Mouse (Mus musculus) T-cell, adult 2 months (primary cell): ENCODE measurements around the gene Glis2.

ENCODE experiments used
- DNase-seq: peaks from one replicate; pipeline ENCODE4 v3.0.0; 2022; ENCODE audit warnings: low spot score

The Glis2 gene

DNA sequence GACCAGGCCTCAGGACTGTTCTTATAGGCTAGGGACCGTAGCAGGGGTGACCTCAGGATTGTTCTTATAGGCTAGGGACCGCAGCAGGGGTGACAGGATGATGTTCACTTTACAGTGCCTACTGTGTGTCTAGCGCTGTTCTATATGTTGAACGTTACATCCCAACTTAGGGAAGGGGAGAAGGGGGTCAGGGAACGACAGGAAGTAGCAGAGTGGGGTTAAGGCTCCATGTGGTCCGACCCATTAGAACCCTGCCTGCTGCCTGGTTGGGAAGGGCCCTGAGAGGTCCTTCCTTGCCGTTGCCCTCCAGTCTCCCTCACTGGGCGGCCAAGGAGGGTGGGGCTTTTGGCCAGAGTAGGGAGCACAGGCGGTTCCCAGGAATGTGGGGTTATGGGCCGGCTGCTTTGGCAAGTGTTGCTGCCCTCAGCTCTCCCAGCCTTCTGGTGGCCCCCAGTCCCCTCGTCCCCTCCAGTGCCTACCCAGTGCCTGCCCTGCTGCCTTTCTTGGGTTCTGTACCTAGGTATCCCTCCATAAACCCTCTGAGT lies 9.9 kb downstream of the Glis2 start:
- no peak for DNase-seq

DNA sequence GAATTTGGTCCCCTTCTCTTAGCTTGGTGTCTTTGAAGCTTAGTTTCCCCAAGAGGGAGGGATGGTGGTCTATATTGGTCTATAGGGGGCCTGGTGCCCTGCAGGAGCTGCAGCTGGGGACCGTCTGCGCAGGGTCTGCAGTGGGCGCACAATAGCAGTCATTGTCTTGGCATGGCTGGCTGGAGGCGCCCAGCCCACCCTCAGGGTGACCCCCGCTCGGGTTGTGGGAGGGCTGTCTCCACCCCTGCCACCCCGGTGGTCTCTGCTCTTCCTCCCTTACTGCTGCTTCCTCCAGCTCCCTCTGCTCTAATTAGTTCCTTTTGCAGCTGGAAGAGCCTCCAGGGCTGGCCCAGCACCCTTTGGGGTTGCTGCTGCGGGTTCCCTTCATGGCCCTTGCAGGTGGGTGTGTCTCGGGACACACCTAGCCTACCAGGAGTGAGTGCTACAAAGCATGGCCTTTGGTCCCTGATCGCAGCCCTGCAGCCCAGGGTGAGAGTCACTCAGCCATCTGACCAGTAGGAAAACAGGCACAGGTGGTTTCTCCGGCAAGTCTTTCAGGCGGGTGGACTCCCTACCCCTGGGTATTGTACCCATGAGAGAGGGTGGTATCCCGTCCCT lies 11.1 kb downstream of the Glis2 start:
- no peak for DNase-seq

DNA sequence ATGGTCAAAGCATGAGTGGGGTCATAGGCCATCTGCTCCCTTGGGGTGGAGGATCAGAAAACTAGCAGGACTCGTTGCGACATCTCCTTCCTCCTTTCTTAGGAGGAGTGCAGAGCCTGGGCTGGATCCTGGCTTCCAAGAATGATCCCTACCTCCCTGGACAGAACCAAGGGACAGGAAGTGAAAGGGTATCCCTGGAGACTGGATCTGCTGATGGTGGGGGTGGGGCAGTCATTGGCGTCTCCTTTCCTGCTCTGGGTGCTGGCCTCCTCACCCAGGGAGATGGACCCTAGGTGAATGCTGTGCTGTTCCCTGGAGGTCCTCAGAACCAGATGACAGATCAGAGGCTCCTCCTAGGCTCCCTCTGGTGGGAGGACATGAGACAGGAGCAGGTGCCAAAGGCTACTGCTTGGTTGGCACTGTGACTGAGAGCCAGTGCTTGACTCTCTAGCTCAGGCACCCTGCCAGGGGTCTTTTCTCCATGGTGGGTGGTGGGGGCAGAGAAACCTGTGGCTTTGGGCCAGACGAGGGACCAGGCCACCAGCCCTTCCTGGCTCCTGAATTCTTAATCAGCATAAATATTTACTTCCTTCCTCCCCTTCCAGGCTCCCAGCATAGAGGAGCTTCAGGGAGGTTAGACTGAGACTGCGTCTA lies 12.0 kb downstream of the Glis2 start:
- DNase-seq: no peak

DNA sequence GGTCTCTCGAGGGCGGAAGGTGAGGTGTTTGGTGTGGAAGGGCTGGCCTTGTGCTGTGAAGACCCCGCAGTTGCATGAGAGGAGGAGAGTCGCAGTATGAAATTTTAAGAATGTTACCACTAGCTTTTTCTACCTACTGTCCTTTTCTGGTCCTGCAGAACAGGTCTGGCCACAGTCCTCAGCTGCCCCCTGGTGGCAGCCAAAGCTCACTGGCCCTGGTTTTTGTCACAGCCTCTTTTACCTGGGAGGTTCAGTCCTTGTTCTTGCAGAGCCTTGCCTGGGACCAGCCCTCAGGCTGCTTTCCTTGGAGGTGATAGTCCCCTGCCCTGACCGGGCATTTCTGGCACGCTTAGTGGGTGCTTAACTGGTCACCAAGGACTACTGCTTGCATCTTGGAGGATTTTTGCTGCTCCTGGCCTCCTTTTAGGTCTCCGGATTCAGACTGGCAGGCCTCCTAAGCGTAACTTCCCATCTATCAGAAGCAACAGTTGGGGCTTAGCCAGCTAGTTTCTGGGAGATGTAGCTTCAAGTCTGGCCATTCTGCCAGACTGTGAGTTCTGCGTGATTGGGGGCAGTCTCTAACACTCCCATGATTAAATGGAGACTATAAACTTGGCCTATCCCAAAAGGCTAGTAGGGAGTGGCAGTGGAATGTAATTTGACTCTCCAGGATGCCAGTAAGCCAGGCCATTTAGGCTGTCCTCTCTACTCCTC lies 13.5 kb downstream of the Glis2 start:
- peak; percentile 82 for DNase-seq

DNA sequence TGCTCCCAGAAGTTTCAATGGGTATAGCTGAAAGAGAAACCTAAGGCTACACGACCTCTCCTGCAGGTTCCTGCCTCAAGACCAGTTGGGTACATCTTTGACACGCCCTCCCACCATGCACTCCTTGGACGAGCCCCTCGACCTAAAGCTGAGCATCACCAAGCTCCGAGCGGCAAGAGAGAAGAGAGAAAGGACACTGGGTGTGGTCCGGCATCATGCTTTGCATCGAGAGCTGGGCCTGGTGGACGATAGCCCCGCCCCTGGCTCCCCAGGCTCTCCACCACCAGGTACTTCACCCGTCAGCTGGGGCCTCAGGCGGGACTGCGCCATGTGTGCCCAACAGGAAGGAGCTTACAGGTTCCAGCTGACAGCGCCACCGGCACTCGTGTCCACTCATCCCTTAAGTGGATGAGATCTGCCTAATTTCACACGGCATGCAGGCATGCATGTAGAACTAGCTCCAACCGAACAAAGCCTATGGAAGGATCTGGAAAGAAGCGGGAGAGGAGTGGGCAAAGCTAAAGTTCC lies 14.1 kb downstream of the Glis2 start:
- DNase-seq: no peak

DNA sequence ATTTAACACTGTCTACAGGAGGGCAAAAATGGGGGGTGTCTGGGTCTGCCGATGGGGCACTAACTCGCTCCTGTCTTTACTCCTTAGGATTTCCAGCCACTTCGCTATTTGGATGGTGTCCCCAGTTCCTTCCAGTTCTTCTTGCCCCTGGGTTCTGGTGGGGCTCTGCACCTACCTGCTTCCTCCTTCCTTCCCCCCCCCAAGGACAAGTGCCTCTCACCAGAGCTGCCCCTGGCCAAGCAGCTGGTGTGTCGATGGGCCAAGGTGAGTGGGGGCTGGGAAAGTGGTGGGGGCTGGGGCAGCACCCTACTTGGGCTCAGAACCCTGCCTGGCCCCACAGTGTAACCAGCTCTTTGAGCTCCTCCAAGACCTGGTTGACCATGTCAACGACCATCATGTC lies 16.7 kb downstream of the Glis2 start:
- DNase-seq: no peak

DNA sequence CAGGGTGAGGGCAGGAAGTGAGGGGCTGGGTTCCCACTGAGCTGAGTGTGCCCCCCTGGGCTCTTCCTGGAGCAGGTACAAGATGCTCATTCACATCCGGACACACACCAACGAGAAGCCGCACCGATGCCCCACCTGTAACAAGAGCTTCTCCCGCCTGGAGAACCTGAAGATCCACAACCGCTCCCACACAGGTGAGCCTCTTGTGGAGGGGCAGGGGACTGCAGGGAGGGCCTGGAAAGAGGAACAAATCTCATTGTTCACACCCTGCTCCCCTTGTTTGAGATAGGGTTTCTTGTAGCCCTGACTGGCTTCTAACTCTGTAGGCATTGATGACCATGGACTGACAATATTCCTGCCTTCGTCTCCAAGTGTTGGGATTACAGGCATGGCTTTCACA lies 17.2 kb downstream of the Glis2 start:
- no peak for DNase-seq

DNA sequence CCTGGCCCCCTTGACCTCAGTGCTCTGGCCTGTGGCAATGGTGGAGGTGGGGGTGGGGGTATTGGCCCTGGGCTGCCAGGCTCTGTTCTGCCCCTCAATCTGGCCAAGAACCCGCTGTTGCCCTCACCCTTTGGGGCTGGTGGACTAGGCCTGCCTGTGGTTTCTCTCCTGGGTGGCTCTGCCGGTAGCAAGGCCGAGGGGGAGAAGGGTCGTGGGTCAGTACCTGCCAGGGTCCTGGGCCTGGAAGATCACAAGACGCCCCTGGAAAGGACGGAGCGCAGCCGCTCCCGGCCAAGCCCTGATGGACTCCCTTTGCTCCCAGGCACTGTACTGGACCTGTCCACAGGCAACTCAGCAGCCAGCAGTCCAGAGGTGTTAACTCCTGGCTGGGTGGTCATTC lies 19.2 kb downstream of the Glis2 start:
- DNase-seq: no peak

DNA sequence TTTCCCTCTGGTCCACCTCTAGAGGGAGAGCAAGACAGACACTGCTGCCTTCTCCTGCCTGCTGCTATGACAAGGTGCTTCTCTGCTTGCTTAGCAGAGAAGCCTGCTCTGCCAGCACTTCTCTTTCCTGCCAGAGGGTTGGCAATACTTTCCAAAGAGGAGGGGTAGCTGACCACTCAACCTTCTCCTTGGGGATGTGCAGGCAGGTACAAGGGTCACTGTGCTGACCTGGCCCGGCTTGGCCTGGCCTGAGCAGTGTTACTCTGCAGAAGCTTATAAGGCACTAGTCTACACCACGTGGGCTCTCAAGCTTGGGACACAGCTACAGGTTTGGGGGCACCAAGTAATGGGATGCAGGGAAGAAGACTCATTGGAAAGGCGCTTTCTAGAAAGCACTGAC lies 20.1 kb downstream of the Glis2 start:
- no peak for DNase-seq

DNA sequence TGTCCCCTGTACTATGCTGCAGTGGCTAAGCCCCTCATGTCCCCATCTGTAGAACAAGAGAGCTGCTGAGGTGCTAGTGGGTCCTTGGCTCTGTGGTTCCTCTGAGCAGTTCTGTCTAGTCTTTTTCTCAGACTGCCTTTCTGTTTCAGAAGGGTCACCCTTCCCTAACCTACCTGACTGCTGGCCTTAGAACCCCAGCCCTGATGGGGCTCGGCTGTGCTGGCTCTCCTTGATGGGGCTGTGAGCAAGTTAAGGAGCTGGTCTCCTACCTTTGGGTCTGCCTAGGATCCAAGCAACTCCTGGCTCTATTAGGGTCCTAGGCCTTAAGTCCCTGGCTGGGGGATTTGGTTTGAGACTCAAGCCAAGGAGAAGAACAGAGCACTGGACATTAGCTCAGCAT lies 20.8 kb downstream of the Glis2 start:
- no peak for DNase-seq

DNA sequence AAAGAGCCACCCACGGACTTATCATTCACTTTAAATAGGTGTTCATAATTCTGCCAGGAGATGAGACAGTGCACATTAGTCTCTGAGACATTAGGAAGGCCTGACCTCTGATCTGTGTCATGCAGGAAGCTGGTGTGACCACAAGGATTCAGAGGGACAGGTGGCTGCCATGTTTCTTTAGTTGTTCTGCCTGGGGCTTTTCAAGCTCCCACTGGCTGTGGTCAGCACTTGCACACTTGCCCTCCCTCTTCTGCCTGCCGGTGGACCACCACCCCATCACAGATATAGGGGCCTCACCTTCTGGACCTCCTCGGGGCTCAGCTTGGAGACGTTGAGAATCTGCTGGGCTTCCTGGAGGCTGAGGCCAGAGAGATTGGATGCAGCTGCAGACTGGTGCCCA lies 22.3 kb downstream of the Glis2 start:
- no peak for DNase-seq

DNA sequence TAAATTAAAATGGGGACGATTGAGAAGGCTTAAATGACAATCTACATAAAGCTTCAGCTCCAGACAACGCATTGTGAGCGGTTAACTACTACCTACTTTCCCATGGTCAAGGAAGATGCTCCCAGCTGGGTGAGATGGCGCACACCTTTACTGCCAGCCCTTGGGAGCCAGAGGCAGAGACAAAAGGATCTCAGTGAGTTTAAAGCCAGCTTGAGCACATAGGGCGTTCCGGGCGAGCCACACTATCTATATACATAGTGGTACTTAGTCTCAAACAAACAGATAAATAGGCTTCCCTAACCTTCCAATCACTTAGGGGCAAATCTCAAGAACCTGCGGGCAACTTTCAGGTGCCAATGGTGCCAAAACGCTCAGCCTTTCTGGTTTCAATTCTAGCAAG lies 29.6 kb downstream of the Glis2 start:
- DNase-seq: no peak

DNA sequence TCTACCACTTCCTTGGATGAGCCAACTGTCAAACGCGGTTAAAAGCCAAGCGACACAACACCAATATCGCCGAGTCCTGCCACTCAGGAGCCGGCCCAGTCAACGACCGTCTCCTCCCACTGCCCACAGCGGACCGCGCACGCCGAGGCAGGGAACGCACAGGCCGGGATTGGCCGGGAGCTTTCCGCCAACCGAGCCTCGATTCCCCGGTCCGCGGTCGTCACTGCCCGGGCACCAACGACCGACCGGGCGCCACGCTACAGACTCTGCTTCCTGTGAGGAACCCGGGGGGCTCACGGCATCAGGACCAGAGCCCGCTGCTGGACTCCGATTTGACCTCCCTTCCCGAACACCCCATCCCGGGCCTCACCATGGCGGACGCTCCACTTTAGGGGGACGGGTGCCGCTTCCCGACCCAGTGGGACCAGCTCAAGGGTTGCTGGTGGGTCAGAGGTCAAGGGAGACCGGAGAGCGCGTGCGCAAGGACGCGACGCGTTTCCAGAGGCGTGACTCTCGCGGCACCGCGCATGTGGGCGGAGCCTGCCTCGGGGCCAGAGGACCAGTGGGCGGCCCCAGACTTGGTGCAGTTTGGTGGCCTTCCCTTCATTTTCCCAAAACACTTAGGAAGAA lies 30.1 kb downstream of the Glis2 start, which contains the start of gene Pam16:
Gene Pam16 (minus strand): TSS at position 508 of the 630 bp plus-strand sequence.
- DNase-seq: peak; percentile 85

DNA sequence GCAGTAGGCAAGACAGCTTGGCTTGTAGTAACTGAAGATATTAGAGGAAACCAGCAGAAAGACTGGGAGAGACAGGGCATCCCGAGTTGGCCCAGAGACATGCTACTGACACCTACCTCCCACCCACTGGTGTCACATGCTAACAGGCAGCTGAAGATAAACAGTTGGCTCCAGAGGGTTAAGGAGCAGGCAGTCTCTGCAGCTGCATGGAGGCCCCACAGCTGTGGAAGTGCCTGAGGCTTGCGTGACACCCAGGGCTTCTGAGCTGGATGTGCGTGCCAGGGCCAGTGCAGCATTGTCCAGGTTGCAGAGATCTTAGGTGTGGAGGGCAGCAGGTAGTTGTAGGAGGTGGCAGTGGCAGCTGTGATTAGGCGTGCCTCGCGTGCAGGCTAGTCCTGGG lies 32.6 kb downstream of the Glis2 start:
- DNase-seq: no peak

DNA sequence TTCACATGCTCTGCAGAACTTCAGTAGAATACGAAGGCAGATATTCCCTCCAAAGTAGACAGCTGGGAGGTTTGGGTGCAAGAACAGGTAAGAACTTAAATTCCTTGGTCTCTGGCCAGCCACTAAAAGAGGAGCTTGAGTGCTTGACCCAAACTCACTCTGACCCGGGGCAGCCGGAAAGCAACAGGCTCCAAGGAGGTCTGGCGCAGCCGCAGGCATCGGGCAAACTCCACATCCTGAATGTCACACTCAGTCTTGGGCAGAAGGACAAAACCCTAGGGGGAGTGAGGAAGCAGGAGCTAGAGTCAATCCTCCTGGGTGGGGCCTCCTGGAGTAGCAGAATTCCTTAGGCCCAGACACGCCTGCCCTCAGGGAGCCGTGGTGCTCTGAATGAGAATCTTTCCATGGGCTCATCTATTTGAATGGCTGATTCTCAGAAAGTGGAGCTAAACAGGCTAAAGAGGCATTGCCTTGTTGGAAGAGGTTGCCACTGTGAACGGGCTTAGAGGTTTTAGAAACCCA lies 34.4 kb downstream of the Glis2 start:
- no peak for DNase-seq

DNA sequence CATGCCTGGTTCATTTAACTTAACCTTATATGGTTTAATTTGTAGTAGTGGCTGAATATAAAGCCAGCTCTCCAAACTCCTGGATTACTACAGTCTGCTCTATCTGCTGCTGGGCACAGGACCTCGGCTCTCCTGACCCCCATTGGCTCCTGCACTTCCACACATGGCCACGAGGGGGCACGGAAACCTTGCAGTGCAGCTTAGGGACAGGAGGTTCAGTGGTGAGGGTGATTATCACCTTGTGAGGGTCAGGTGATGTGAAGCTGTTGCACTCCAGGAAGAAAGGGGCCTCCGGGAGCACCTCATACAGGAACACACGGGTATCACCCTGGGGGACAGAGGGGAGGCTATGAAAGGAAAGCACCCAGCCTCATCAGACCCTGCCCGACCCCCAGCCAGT lies 35.4 kb downstream of the Glis2 start:
- peak; percentile 73 for DNase-seq

DNA sequence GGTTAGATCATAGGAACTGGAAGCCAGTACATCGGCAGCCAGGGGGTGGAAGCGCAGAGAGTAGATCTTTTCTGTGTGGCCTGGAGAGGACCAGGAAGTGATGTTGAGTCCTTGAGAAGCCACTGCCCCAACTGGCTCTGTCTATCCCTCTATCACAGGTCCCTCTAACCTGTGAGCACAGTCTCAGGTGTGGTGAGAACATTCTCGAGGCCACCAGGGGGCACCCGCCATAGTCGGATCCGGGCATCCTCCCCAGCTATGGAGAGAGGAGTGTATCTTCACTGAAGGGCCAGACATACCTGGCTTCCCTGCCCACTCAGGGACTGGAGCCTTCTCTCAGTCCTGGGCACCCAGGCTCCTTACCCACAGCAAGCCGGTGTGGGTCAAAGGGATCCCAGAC lies 37.5 kb downstream of the Glis2 start:
- DNase-seq: peak; percentile 14

DNA sequence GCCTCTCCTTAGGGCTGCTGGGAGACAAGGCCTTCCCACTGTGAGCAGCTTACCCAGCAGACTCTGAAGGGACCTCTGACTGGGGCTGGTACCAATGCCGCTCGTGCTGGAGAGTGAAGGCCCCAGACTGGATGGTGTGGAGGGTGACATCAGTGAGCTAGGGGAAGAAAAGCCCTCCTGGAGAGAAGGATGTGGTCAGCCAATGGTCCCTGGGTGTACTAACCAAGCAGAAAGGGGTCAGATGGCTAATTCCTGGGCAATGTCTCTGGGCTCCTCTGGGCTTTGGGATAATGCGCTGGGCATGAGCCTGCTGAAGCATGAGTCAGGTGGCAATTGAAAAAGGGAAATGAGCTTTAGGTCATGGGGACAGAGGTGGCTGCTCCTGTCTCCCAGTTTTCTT lies 39.1 kb downstream of the Glis2 start:
- no peak for DNase-seq

DNA sequence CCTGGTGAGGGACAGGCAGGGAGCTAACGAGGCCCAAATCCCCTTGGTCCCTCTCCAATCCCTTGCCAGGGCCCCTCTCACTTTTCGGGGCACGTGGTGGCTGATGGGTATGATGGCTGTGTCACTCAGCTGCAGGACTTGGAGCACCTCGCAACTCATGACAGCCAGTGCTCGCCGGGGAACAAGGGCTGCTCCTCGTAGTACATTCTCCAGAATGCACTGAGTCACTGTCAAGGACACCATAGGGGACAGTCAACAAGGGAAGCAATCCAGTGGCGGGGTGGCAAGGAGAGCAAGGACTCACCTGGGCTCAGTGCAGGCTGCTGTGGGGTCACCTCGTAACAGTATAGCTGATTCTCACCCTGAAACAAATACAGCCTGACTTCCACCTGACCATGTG lies 40.2 kb downstream of the Glis2 start:
- no peak for DNase-seq

DNA sequence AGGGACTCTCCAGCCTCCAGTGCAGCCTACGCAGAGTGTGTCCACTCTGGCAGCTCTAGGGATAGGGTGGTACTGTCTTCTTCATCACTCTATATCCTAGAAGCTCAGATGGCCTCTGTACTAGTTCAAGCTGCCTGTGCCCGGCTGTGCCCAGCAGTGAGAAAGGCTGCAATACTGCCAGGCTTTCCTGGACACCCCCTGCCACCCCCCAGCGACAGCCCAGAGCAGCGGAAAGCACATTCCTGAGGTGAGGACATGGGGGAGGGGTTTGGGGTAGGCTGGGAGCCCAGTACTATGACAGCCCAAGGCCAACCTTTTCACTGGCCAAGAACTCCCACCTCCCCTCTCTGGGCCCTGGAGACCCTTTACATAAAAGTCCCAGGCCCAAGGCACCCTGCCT lies 41.2 kb downstream of the Glis2 start:
- DNase-seq: no peak

DNA sequence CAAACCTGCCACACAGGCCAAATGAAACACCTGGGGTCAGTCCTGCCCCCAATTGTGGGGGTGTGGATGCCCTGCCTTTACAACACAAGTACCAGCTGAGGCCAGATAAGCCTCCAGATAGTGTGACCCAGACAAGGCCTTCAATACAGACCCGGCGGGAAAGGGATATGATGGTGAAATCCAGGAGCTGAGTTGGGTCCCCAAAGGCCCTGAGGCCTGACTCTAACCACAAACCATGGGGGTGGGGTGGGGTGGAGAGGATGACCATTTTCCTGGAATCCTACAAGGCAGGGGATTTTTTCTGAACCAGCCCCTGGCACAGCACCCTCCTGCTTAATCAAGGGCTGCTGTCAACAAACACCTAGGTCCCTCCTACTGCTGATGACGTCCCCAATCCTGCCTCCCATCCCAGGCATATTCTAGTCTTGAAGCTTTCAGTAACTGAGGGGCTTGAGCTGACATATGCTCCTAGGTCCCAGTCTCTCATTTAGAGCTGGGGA lies 44.4 kb downstream of the Glis2 start:
- DNase-seq: no peak

DNA sequence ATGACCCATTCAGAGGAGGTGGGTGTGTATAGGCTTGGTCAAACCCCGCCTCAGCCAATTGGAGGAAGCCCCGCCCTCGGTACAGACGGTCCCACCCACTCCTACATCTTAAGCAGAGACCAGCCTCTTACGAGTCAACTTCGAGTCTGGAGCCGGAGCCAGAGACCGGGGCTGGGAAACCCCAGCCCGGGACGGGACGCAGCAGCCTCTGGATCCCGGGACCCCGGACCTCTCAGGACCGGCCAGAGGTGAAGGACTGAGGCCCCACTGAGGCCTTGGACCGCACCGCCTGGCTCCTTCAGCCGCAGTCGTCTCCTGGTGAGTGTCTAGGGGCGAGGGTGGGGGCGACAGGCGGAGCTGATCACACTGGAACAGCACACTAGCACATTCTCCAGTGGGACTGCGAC lies 45.3 kb downstream of the Glis2 start, which contains the start of the genes Vasn and Dnaja3:
Gene Vasn (plus strand): TSS at position 111 of the 407 bp plus-strand sequence.
Gene Dnaja3 (plus strand): TSS at position 159 of the 407 bp plus-strand sequence.
- no peak for DNase-seq
